Mouse (Mus musculus): Measurements from ENCODE around the gene Xrcc5. TPM values are rescaled to one million over a fixed set of nuclear protein-coding genes. Genes with fewer than 3 reads are reported as not detected.

Xrcc5 gene
- polyA plus RNA-seq, 1 experiment from 2014 or later = 43.6 TPM

DNA sequence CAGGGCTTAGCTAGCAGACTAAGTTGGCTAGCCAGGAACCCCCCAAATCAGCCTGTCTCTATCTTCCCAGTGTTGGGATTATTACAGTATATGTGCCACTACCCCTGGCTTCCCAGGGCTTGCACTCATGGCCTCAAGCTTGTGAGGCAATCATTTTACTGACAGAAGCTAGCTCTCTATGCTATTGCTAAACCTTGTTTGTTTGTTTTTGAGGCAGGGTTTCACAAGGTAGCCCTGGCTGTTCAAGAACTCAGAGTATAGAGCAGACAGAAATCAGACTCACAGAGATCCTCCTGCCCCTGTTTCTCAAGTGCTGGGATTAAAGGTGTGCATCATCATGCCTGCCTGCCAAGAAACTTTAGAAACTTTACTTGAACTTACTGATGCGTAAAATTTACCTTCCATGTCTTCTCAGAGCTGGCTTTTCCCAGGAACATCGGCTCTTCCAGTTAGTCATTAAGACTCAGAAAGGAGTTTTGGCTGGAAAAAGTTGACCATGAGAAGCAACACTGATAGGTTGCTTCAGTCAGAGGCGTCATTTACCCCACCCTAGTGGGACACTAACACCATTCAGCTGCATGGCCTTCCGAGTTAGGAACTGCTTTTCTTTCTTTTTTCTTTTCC lies 18.6 kb upstream of the Xrcc5 start:
- H3K9ac ChIP-seq (replicated peaks; ENCODE audit: low read depth, low read length) = no peak overlapping the region
- no peaks in the 10 kb centered on the region for H3K36me3 ChIP-seq (ENCODE audit: control insufficient read depth, insufficient read depth, low read length)
- H3K27ac ChIP-seq (ENCODE audit: low read length) = no peak overlapping the region
- WGBS = 85% methylated on average over 4 of the region's 4 CpGs
- H3K9me3 ChIP-seq (ENCODE audit: control insufficient read depth, low read depth, low read length) = no peaks in the 10 kb centered on the region
- H3K4me1 ChIP-seq (ENCODE audit: control insufficient read depth, insufficient read depth, low read length) = no peaks in the 10 kb centered on the region
- H3K4me3 ChIP-seq (ENCODE audit: low read depth, low read length) = no peak overlapping the region
- H3K4me2 ChIP-seq (replicated peaks; ENCODE audit: low read depth, low read length) = no peak overlapping the region
- ATAC-seq (ENCODE audit: insufficient number of reproducible peaks, insufficient read depth, low FRiP score, low read depth) = no peak
- no peaks in the 10 kb centered on the region for H3K27me3 ChIP-seq (ENCODE audit: control insufficient read depth, insufficient read depth, low read length)

DNA sequence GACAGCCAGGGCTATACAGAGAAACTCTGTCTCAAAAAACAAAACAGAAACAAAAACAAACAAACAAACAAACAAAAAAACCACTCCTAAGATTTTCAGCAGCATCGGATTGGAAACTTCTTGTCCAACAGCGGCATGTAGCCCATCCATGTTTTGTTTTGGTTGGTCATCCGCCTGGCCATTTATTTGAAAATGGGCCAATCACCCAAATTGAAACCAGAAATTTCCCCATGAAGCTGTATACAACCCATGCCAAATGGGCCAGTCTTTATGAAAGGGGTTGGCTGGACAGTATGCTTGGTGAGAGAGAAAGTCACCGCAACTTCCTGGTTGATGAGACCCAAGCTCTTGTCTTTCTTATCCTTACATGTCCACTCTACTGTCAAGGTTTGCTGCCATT lies 16.3 kb upstream of the Xrcc5 start:
- WGBS = 94% methylated on average over 4 of the region's 4 CpGs
- H3K9ac ChIP-seq (replicated peaks; ENCODE audit: low read depth, low read length) = no peak overlapping the region
- H3K36me3 ChIP-seq (ENCODE audit: control insufficient read depth, insufficient read depth, low read length) = no peaks in the 10 kb centered on the region
- no peak overlapping the region for H3K4me3 ChIP-seq (ENCODE audit: low read depth, low read length)
- H3K9me3 ChIP-seq (ENCODE audit: control insufficient read depth, low read depth, low read length) = no peaks in the 10 kb centered on the region
- H3K4me2 ChIP-seq (replicated peaks; ENCODE audit: low read depth, low read length) = no peak overlapping the region
- no peaks in the 10 kb centered on the region for H3K4me1 ChIP-seq (ENCODE audit: control insufficient read depth, insufficient read depth, low read length)
- ATAC-seq (ENCODE audit: insufficient number of reproducible peaks, insufficient read depth, low FRiP score, low read depth) = no peak
- H3K27me3 ChIP-seq (ENCODE audit: control insufficient read depth, insufficient read depth, low read length) = no peaks in the 10 kb centered on the region
- H3K27ac ChIP-seq (ENCODE audit: low read length) = no peak overlapping the region

DNA sequence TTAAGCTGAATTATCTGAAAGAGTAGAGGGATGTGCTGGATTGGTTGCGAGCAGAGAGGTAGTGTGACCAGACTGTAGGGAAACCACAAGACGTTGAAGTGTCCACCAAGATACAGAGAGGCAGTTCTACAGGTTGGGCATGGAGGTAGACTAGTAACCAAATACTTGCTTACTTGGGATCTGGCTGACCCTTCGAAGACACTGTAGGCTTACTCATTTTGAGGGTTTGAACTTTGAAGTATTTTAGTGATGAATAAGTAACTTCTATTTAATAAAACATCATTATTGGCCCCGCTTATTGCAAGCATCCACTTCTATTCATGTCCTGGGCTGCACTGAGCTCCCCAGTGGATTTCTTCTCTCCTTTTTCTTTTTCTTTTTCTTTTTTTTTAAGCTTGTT lies 15.8 kb upstream of the Xrcc5 start:
- Histone ChIP-seq H3K9ac (replicated peaks; ENCODE audit: low read depth, low read length) (no peak overlapping the region), H3K4me3 (ENCODE audit: low read depth, low read length) (no peak overlapping the region), H3K9me3 (ENCODE audit: control insufficient read depth, low read depth, low read length) (no peaks in the 10 kb centered on the region), H3K27me3 (ENCODE audit: control insufficient read depth, insufficient read depth, low read length) (no peaks in the 10 kb centered on the region), H3K4me2 (replicated peaks; ENCODE audit: low read depth, low read length) (no peak overlapping the region), H3K4me1 (ENCODE audit: control insufficient read depth, insufficient read depth, low read length) (no peaks in the 10 kb centered on the region), H3K27ac (ENCODE audit: low read length) (no peak overlapping the region), H3K36me3 (ENCODE audit: control insufficient read depth, insufficient read depth, low read length) (no peaks in the 10 kb centered on the region)
- WGBS = 91% methylated on average over 4 of the region's 4 CpGs
- ATAC-seq (ENCODE audit: insufficient number of reproducible peaks, insufficient read depth, low FRiP score, low read depth) = no peak

DNA sequence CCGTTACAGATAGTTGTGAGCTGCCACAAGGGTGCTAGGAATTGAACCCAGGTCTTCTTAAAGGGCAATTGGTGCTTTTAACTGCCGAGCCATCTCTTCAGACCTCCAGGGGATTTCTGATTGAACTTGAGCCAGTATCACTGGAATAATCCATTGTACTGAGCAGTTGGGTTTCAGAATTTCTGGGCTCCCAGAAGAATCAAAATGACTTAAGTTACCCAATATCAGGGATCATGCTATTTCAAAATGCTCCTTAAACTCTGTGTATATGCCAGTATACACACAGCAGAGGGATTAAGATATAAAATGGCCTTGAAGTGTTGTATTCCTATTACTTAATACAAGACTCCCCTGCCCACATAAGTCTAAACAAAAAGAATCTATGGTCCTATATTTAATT lies 15.3 kb upstream of the Xrcc5 start:
- Histone ChIP-seq H3K4me2 (replicated peaks; ENCODE audit: low read depth, low read length) (no peak overlapping the region), H3K9me3 (ENCODE audit: control insufficient read depth, low read depth, low read length) (no peaks in the 10 kb centered on the region), H3K4me3 (ENCODE audit: low read depth, low read length) (no peak overlapping the region), H3K27me3 (ENCODE audit: control insufficient read depth, insufficient read depth, low read length) (no peaks in the 10 kb centered on the region), H3K4me1 (ENCODE audit: control insufficient read depth, insufficient read depth, low read length) (no peaks in the 10 kb centered on the region), H3K9ac (replicated peaks; ENCODE audit: low read depth, low read length) (no peak overlapping the region), H3K36me3 (ENCODE audit: control insufficient read depth, insufficient read depth, low read length) (no peaks in the 10 kb centered on the region), H3K27ac (ENCODE audit: low read length) (no peak overlapping the region)
- 89% methylated on average over 2 of the region's 2 CpGs for WGBS
- ATAC-seq (ENCODE audit: insufficient number of reproducible peaks, insufficient read depth, low FRiP score, low read depth) = no peak

DNA sequence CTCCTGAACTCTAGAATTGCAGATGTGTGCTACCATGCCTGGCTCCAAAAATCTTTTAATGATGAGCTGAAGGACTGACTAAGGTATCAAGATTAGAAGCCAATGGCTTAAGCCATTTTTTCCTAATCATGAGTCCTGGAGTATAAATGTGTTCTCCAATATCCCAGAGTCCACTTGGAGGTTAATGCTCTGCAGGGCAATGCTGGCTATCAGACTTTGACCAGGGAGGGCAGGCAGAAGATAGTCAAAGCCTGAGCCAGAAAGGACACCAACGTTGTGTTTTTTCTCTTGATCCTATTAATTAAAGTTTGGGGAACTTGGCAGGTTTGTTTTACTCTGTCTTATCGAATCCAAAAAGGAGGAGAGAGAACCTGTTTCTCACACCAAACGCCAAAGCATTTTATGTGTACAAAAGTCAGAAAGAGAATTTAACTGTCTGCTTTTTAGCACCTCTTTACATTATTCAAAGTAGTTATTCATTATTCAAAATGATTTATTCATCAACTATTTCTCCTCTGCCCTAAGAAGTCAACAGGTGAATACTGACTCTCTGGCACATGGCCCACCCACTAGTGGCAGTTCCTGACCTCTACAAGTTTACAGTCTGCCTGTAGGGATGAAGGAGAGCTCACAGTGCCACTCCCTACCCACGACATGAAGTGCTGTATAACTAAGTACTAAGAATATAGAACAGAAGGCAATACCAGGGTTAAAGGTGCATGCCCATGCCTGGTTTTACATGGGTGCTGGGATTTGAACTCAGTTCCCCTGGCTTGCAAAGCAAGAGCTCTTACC lies 13.2 kb upstream of the Xrcc5 start:
- H3K9me3 ChIP-seq (ENCODE audit: control insufficient read depth, low read depth, low read length) = no peaks in the 10 kb centered on the region
- ATAC-seq (ENCODE audit: insufficient number of reproducible peaks, insufficient read depth, low FRiP score, low read depth) = no peak
- H3K4me1 ChIP-seq (ENCODE audit: control insufficient read depth, insufficient read depth, low read length) = no peaks in the 10 kb centered on the region
- no peaks in the 10 kb centered on the region for H3K27me3 ChIP-seq (ENCODE audit: control insufficient read depth, insufficient read depth, low read length)
- WGBS = 68% methylated on average over 4 of the region's 4 CpGs
- no peak overlapping the region for H3K27ac ChIP-seq (ENCODE audit: low read length)
- no peak overlapping the region for H3K4me2 ChIP-seq (replicated peaks; ENCODE audit: low read depth, low read length)
- H3K4me3 ChIP-seq (ENCODE audit: low read depth, low read length) = no peak overlapping the region
- no peak overlapping the region for H3K9ac ChIP-seq (replicated peaks; ENCODE audit: low read depth, low read length)
- H3K36me3 ChIP-seq (ENCODE audit: control insufficient read depth, insufficient read depth, low read length) = no peaks in the 10 kb centered on the region

DNA sequence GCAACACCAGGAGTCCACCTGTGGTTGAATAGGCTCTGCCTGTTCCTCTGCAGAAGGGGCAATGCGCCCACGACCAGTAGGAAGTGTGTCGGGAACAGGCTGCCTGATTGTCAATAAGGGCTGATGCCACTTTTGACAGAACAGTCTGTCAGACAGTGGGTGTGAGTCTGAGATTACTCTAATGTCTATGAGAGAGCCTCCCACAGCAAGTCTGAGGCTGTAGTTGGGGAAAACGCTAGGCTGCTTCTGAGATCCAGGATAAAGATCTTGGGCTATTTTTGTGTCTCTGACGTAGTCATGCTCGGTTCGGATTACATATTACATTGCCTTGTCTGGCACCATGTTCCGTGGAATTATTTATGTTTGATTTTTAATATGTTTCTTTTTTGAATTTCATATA lies 11.5 kb upstream of the Xrcc5 start:
- Histone ChIP-seq H3K27ac (ENCODE audit: low read length) (no peak overlapping the region), H3K4me3 (ENCODE audit: low read depth, low read length) (no peak overlapping the region), H3K9me3 (ENCODE audit: control insufficient read depth, low read depth, low read length) (no peaks in the 10 kb centered on the region), H3K27me3 (ENCODE audit: control insufficient read depth, insufficient read depth, low read length) (no peaks in the 10 kb centered on the region), H3K36me3 (ENCODE audit: control insufficient read depth, insufficient read depth, low read length) (no peaks in the 10 kb centered on the region), H3K4me2 (replicated peaks; ENCODE audit: low read depth, low read length) (no peak overlapping the region), H3K9ac (replicated peaks; ENCODE audit: low read depth, low read length) (no peak overlapping the region), H3K4me1 (ENCODE audit: control insufficient read depth, insufficient read depth, low read length) (no peaks in the 10 kb centered on the region)
- 81% methylated on average over 8 of the region's 8 CpGs for WGBS
- ATAC-seq (ENCODE audit: insufficient number of reproducible peaks, insufficient read depth, low FRiP score, low read depth) = no peak

DNA sequence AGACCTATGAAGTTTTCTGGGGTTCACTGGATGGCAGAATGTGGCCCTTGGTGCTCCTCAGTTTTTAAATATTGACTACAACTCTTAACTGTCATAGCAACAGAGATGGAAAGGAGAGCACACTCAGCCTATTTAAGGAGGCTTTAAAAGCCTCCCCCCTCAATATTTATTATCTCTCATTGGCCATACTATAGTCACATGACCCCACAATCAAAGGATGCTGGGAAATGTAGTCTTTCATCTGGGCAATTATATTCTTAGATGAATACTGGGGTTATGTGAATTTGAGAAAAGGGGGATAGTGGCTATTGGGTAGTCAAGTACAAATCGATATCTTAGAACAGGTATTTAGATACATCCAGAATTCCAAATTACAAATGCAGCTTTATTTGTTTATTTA lies 5.4 kb upstream of the Xrcc5 start:
- H3K4me1 ChIP-seq (ENCODE audit: control insufficient read depth, insufficient read depth, low read length) = no peaks in the 10 kb centered on the region
- no peaks in the 10 kb centered on the region for H3K36me3 ChIP-seq (ENCODE audit: control insufficient read depth, insufficient read depth, low read length)
- ATAC-seq (ENCODE audit: insufficient number of reproducible peaks, insufficient read depth, low FRiP score, low read depth) = no peak
- 80% methylated on average over 1 of the region's 1 CpGs for WGBS
- no peaks in the 10 kb centered on the region for H3K9me3 ChIP-seq (ENCODE audit: control insufficient read depth, low read depth, low read length)
- no peak overlapping the region for H3K4me2 ChIP-seq (replicated peaks; ENCODE audit: low read depth, low read length)
- no peak overlapping the region for H3K9ac ChIP-seq (replicated peaks; ENCODE audit: low read depth, low read length)
- no peaks in the 10 kb centered on the region for H3K27me3 ChIP-seq (ENCODE audit: control insufficient read depth, insufficient read depth, low read length)
- no peak overlapping the region for H3K27ac ChIP-seq (ENCODE audit: low read length)
- no peak overlapping the region for H3K4me3 ChIP-seq (ENCODE audit: low read depth, low read length)

DNA sequence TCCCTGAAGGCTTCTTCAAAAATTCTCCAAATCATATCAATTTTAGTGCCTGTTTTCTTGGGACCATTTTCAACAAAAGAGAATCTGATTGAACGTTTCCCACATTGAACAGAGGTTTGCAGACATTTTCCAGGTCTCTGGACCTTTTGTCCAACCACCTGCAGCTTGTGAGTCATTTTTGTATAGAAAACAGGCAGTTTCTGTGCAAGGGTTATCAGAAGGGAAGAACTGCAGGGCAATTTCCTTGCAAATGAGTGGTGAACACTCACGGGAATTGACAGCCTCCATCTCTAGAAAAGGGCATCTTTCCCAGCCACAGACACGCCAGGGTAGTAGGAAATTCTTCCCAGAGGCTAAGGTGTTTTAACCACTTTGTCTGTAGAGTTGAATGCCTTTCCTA lies 980 bp upstream of the Xrcc5 start:
- Histone ChIP-seq H3K4me1 (ENCODE audit: control insufficient read depth, insufficient read depth, low read length) (peaks cover 7% of the 10 kb centered on the region), H3K36me3 (ENCODE audit: control insufficient read depth, insufficient read depth, low read length) (no peaks in the 10 kb centered on the region), H3K4me2 (replicated peaks; ENCODE audit: low read depth, low read length) (peak overlapping the region; percentile 54; the same call in 1 of the 2 replicates), H3K4me3 (ENCODE audit: low read depth, low read length) (no peak overlapping the region), H3K27me3 (ENCODE audit: control insufficient read depth, insufficient read depth, low read length) (no peaks in the 10 kb centered on the region), H3K9me3 (ENCODE audit: control insufficient read depth, low read depth, low read length) (no peaks in the 10 kb centered on the region), H3K9ac (replicated peaks; ENCODE audit: low read depth, low read length) (no peak overlapping the region), H3K27ac (ENCODE audit: low read length) (no peak overlapping the region)
- 72% methylated on average over 3 of the region's 3 CpGs for WGBS
- no peak for ATAC-seq (ENCODE audit: insufficient number of reproducible peaks, insufficient read depth, low FRiP score, low read depth)
